Mouse (Mus musculus): ENCODE measurements around the gene Krtap2-4. TPM values are rescaled to one million over a fixed set of nuclear protein-coding genes. Genes with fewer than 3 reads are reported as not detected.
"Not testable (repeated sequence)": the region's sequence is repeated elsewhere in the genome, so short reads cannot be mapped to it uniquely, and the experiment has no call there.

The Krtap2-4 gene
- polyA plus RNA-seq (2012; ENCODE audit: insufficient read depth, insufficient read length, low replicate concordance, missing spikeins), result not detected in 2 replicates

GRCm38 (mm10) chr11:99614796-99615363, at the start of gene Krtap2-4:
Gene Krtap2-4, minus strand, starts transcription at chr11:99614846.
- Histone ChIP-seq H3K4me1 (ENCODE audit: control insufficient read depth, insufficient read depth, low read length) (no peaks in the 10 kb centered on the region), H3K4me3 (ENCODE audit: insufficient read depth, low read depth, low read length) (no peak within 1 kb of the TSS), H3K27ac (ENCODE audit: insufficient read depth, low read depth, low read length) (no peak within 1 kb of the TSS)
- WGBS, result 54% methylated on average over 3 of the region's 3 CpGs
- TF ChIP-seq CTCF (IDR thresholded peaks at IDR 0.05; ENCODE audit: insufficient read depth, low read depth, low read length) (no peak), POLR2A (IDR thresholded peaks at IDR 0.05; ENCODE audit: insufficient read depth, low read depth, low read length) (no peak)

- Histone ChIP-seq H3K27ac (ENCODE audit: insufficient read depth, low read depth, low read length) (no peak overlapping the region), H3K4me3 (ENCODE audit: insufficient read depth, low read depth, low read length) (no peak overlapping the region), H3K4me1 (ENCODE audit: control insufficient read depth, insufficient read depth, low read length) (no peaks in the 10 kb centered on the region)
- 80% methylated on average over 10 of the region's 10 CpGs for WGBS
- TF ChIP-seq CTCF (IDR thresholded peaks at IDR 0.05; ENCODE audit: insufficient read depth, low read depth, low read length), result no peak
- TF ChIP-seq POLR2A (IDR thresholded peaks at IDR 0.05; ENCODE audit: insufficient read depth, low read depth, low read length), result no peak
Observed at GRCm38 (mm10) chr11:99662802-99663201, 48.2 kb upstream of the Krtap2-4 start.

- 56% methylated on average over 4 of the region's 4 CpGs for WGBS
- Histone ChIP-seq H3K4me1 (ENCODE audit: control insufficient read depth, insufficient read depth, low read length) (no peaks in the 10 kb centered on the region), H3K27ac (ENCODE audit: insufficient read depth, low read depth, low read length) (no peak overlapping the region), H3K4me3 (ENCODE audit: insufficient read depth, low read depth, low read length) (no peak overlapping the region)
- TF ChIP-seq CTCF (IDR thresholded peaks at IDR 0.05; ENCODE audit: insufficient read depth, low read depth, low read length) (no peak), POLR2A (IDR thresholded peaks at IDR 0.05; ENCODE audit: insufficient read depth, low read depth, low read length) (no peak)
Observed at GRCm38 (mm10) chr11:99659256-99659655, 44.6 kb upstream of the Krtap2-4 start.

- H3K27ac ChIP-seq (ENCODE audit: insufficient read depth, low read depth, low read length); H3K4me1 ChIP-seq (ENCODE audit: control insufficient read depth, insufficient read depth, low read length); H3K4me3 ChIP-seq (ENCODE audit: insufficient read depth, low read depth, low read length): not testable (repeated sequence)
- WGBS, result 65% methylated on average over 10 of the region's 10 CpGs
Observed at GRCm38 (mm10) chr11:99658467-99659010, 43.9 kb upstream of the Krtap2-4 start, which contains the start of gene Gm11563. Gene Gm11563, minus strand, starts transcription at chr11:99658960.

GRCm38 (mm10) chr11:99657051-99657450, 42.4 kb upstream of the Krtap2-4 start:
- H3K4me3 ChIP-seq (ENCODE audit: insufficient read depth, low read depth, low read length), result no peak overlapping the region
- no peaks in the 10 kb centered on the region for H3K4me1 ChIP-seq (ENCODE audit: control insufficient read depth, insufficient read depth, low read length)
- WGBS, result 55% methylated on average over 5 of the region's 5 CpGs
- no peak overlapping the region for H3K27ac ChIP-seq (ENCODE audit: insufficient read depth, low read depth, low read length)
- no peak for TF ChIP-seq CTCF (IDR thresholded peaks at IDR 0.05; ENCODE audit: insufficient read depth, low read depth, low read length)
- no peak for TF ChIP-seq POLR2A (IDR thresholded peaks at IDR 0.05; ENCODE audit: insufficient read depth, low read depth, low read length)

- 81% methylated on average over 2 of the region's 2 CpGs for WGBS
- H3K4me3 ChIP-seq (ENCODE audit: insufficient read depth, low read depth, low read length), result no peak within 1 kb of the TSS
- TF ChIP-seq POLR2A (IDR thresholded peaks at IDR 0.05; ENCODE audit: insufficient read depth, low read depth, low read length) (no peak), CTCF (IDR thresholded peaks at IDR 0.05; ENCODE audit: insufficient read depth, low read depth, low read length) (no peak)
- H3K27ac ChIP-seq (ENCODE audit: insufficient read depth, low read depth, low read length), result no peak within 1 kb of the TSS
- no peaks in the 10 kb centered on the region for H3K4me1 ChIP-seq (ENCODE audit: control insufficient read depth, insufficient read depth, low read length)
Observed at GRCm38 (mm10) chr11:99650136-99650535, 35.5 kb upstream of the Krtap2-4 start, which contains the start of gene Gm11555. Gene Gm11555, minus strand, starts transcription at chr11:99650236.

- H3K27ac ChIP-seq (ENCODE audit: insufficient read depth, low read depth, low read length), result no peak overlapping the region
- WGBS, result 71% methylated on average over 15 of the region's 15 CpGs
- H3K4me1 ChIP-seq (ENCODE audit: control insufficient read depth, insufficient read depth, low read length), result 0 out of 2 replicates have a peak, but pooled peaks cover 3% of the 10 kb centered on the region
- H3K4me3 ChIP-seq (ENCODE audit: insufficient read depth, low read depth, low read length), result no peak overlapping the region
- TF ChIP-seq CTCF (IDR thresholded peaks at IDR 0.05; ENCODE audit: insufficient read depth, low read depth, low read length) (no peak), POLR2A (IDR thresholded peaks at IDR 0.05; ENCODE audit: insufficient read depth, low read depth, low read length) (no peak)
Observed at GRCm38 (mm10) chr11:99646444-99646843, 31.8 kb upstream of the Krtap2-4 start.

GRCm38 (mm10) chr11:99644351-99644750, 29.7 kb upstream of the Krtap2-4 start:
- 0 out of 2 replicates have a peak, but pooled peaks cover 3% of the 10 kb centered on the region for H3K4me1 ChIP-seq (ENCODE audit: control insufficient read depth, insufficient read depth, low read length)
- WGBS, result 51% methylated on average over 3 of the region's 3 CpGs

GRCm38 (mm10) chr11:99643635-99644139, 29.0 kb upstream of the Krtap2-4 start, which contains the start of gene Krtap4-7:
Gene Krtap4-7, minus strand, starts transcription at chr11:99644089.
- not testable (repeated sequence) for H3K4me3 ChIP-seq (ENCODE audit: insufficient read depth, low read depth, low read length); H3K27ac ChIP-seq (ENCODE audit: insufficient read depth, low read depth, low read length); H3K4me1 ChIP-seq (ENCODE audit: control insufficient read depth, insufficient read depth, low read length)
- 82% methylated on average over 9 of the region's 9 CpGs for WGBS

More at GRCm38 (mm10) chr11:99644351-99644750, 29.7 kb upstream of the Krtap2-4 start:
- Histone ChIP-seq H3K27ac (ENCODE audit: insufficient read depth, low read depth, low read length) (no peak overlapping the region), H3K4me3 (ENCODE audit: insufficient read depth, low read depth, low read length) (no peak overlapping the region)
- TF ChIP-seq CTCF (IDR thresholded peaks at IDR 0.05; ENCODE audit: insufficient read depth, low read depth, low read length) (no peak), POLR2A (IDR thresholded peaks at IDR 0.05; ENCODE audit: insufficient read depth, low read depth, low read length) (no peak)

All from olfactory bulb, adult 2 months (tissue).